Mouse (Mus musculus): ENCODE measurements around the gene Myh14.

GRCm38 (mm10) chr7:44584921-44585320 is 85.7 kb downstream of the Myh14 start:
- TF ChIP-seq CTCF (IDR thresholded peaks at IDR 0.05; ENCODE audit: low read depth, low read length) (no peak), POLR2A (IDR thresholded peaks at IDR 0.05; ENCODE audit: borderline replicate concordance, low read depth, low read length) (no peak)
